Mouse (Mus musculus) heart, adult 2 months (tissue): ENCODE measurements around the gene Pdgfd.

Experiments
- CTCF ChIP-seq: fragments of 200-600 bp; IDR thresholded peaks from 2 replicates; pipeline ENCODE4 v1.8.1; 2022; ENCODE audit warnings: antibody characterized with exemption, mild to moderate bottlenecking, moderate library complexity
- EP300 ChIP-seq: fragments of 200-500 bp; IDR thresholded peaks from 2 replicates; pipeline ENCODE4 v1.6.1; 2011; ENCODE audit warnings: low read depth, low read length, control low read depth; ENCODE audit not compliant: insufficient read depth
- POLR2A ChIP-seq: fragments of 200-500 bp; IDR thresholded peaks from 2 replicates; pipeline ENCODE4 v1.6.1; 2011; ENCODE audit warnings: mild to moderate bottlenecking, low read depth, low read length, control low read depth; ENCODE audit not compliant: insufficient read depth

DNA sequence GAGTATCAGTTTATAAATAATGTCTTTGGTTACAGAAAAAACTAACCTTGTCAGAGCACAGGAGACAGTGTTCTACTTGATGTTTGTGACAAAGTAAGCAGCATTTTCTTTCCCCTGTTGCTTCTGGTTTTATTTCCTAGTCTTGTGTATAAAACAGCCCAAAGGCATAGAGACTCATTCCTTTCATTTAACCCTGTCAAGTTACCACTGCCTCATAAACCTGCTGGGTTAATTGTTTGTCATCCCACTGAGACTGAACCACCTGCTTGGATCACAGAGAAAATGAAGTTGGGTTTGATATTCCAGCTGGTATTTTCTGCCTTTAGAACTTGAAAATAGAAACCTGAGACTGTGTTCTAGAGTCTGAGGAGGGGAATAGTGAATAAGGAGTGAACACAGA, 172.4 kb downstream of the Pdgfd start:
- TF ChIP-seq CTCF (no peak), POLR2A (no peak), EP300 (no peak)
